Mouse (Mus musculus) liver, adult 2 months (tissue): ENCODE measurements around the gene Mis18a.
A peak's percentile ranks its signal among the peaks of the same experiment; 100 is the strongest.

Experiments used
- CTCF ChIP-seq: fragments of 200-500 bp; IDR thresholded peaks from 2 replicates; pipeline ENCODE4 v1.5.1; 2011; ENCODE audit warnings: low read depth, low read length, control low read depth
- POLR2A ChIP-seq: fragments of 200-500 bp; IDR thresholded peaks from 2 replicates; pipeline ENCODE4 v1.6.1; 2011; ENCODE audit warnings: low read length, control low read depth; ENCODE audit not compliant: insufficient read depth; ENCODE audit errors: extremely low read depth

DNA sequence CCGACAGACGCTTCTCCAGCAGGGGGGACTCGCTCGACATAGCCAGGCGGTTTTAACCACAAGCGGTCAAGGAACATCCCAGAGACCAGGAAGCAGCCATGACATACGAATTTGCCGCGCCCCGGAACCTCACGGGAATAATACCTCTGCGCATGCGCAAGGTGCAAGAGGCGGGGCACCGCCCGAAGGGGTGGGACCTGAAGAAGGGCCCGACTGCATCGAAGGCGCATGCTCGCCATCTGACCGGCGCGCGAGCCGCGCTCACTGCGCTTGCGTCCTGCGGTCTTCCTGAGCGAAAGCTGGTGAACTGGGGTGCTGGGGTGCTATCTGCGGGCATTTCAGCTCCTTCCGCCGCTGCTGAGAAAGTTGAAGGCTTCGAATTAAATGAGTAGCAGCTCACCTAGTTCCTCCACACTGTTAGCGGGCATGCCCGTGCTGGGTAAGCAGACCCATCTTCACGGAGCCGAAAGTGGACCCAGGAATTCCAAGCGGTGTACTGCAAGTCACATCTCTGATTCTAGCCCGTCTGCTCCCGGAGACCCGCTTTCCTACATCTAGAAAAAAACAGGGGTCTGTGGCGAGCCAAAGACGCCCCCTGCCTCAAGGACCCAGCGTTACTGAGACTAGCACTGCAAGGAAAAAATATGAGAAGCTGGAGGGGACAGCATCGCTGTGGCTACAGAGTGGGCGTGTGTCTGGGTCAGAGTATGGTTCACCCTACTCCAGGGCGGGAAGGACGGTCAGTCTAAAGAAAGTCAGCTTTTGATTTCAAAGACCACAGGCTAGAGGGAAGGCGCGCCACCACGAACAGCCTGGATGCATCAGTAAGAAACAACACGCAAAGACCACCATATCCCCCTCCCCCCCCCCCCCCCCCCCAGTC lies at the start of gene Mis18a:
- TF ChIP-seq CTCF (0 out of 2 replicates have a peak, but pooled peaks have one; percentile 19), POLR2A (peak; percentile 87)
